Mouse (Mus musculus): ENCODE measurements at regions not wholly inside any gene's neighbourhood (a gene's known extent, or its start where the extent isn't known, plus 50 kb on each side); places are given as distances from the start of the nearest gene placed in this dataset.

GRCm38 (mm10) chr13:107141209-107141608 lies 119.3 kb upstream of the Kif2a start:
- in situ Hi-C loops (cut with MboI; ENCODE audit: low sequenced_read_pairs in 2 of 2, unreplicated experiment in 2 of 2), result no loop called here
- no peak overlapping the region for H3K9ac ChIP-seq (ENCODE audit: insufficient read depth, low read depth, low read length, poor library complexity, severe bottlenecking)
- no peak overlapping the region for H3K27ac ChIP-seq (ENCODE audit: insufficient read depth, low read depth, low read length, poor library complexity, severe bottlenecking)
- H3K4me1 ChIP-seq (ENCODE audit: control insufficient read depth in 2 of 2, insufficient read depth in 2 of 2, low read length in 2 of 2, poor library complexity in 1 of 2), result no peaks in the 10 kb centered on the region
- H3K36me3 ChIP-seq (ENCODE audit: control insufficient read depth, insufficient read depth, low read length, poor library complexity, severe bottlenecking), result no peaks in the 10 kb centered on the region
- H3K9me3 ChIP-seq (ENCODE audit: control insufficient read depth, insufficient read depth, low read depth, low read length), result no peaks in the 10 kb centered on the region
- no peak overlapping the region for H3K4me3 ChIP-seq (ENCODE audit: insufficient read depth in 1 of 2, low read depth in 1 of 2, low read length in 2 of 2, poor library complexity in 1 of 2, severe bottlenecking in 1 of 2)
- TF ChIP-seq ZC3H11A (IDR thresholded peaks at IDR 0.05; ENCODE audit: borderline replicate concordance, low read depth, low read length) (no peak), MAFK (IDR thresholded peaks at IDR 0.05; ENCODE audit: insufficient read depth, low read depth, low read length) (no peak)
- DNase-seq (ENCODE audit: low read depth, low spot score), result no peak

- Histone ChIP-seq H3K9ac (ENCODE audit: insufficient read depth, low read depth, low read length, poor library complexity, severe bottlenecking) (no peak overlapping the region), H3K27ac (ENCODE audit: insufficient read depth, low read depth, low read length, poor library complexity, severe bottlenecking) (no peak overlapping the region), H3K4me1 (ENCODE audit: control insufficient read depth in 2 of 2, insufficient read depth in 2 of 2, low read length in 2 of 2, poor library complexity in 1 of 2) (0 out of 4 replicates have a peak, but pooled peaks cover 0 to 2% of the 10 kb centered on the region in 2 experiments), H3K36me3 (ENCODE audit: control insufficient read depth, insufficient read depth, low read length, poor library complexity, severe bottlenecking) (no peaks in the 10 kb centered on the region), H3K9me3 (ENCODE audit: control insufficient read depth, insufficient read depth, low read depth, low read length) (no peaks in the 10 kb centered on the region), H3K4me3 (ENCODE audit: insufficient read depth in 1 of 2, low read depth in 1 of 2, low read length in 2 of 2, poor library complexity in 1 of 2, severe bottlenecking in 1 of 2) (no peak overlapping the region)
- DNase-seq (ENCODE audit: low read depth, low spot score), result peak; percentile 12
- no peak for TF ChIP-seq MAFK (IDR thresholded peaks at IDR 0.05; ENCODE audit: insufficient read depth, low read depth, low read length)
- in situ Hi-C loops (cut with MboI; ENCODE audit: low sequenced_read_pairs in 2 of 2, unreplicated experiment in 2 of 2), result no loop called here
These were observed 112.2 kb upstream of the Kif2a start for GRCm38 (mm10) chr13:107134125-107134524.

- H3K9me3 ChIP-seq (ENCODE audit: control insufficient read depth, insufficient read depth, low read depth, low read length), result no peaks in the 10 kb centered on the region
- no peak for TF ChIP-seq HCFC1 (IDR thresholded peaks at IDR 0.05; ENCODE audit: borderline replicate concordance, insufficient read depth, low read length)
- TF ChIP-seq ZC3H11A (IDR thresholded peaks at IDR 0.05; ENCODE audit: borderline replicate concordance, low read depth, low read length), result no peak
- TF ChIP-seq CHD2 (IDR thresholded peaks at IDR 0.05; ENCODE audit: low read depth, low read length), result no peak
- in situ Hi-C loops (cut with MboI; ENCODE audit: low sequenced_read_pairs in 2 of 2, unreplicated experiment in 2 of 2), result no loop called here
- no peak overlapping the region for H3K9ac ChIP-seq (ENCODE audit: insufficient read depth, low read depth, low read length, poor library complexity, severe bottlenecking)
- no peaks in the 10 kb centered on the region for H3K36me3 ChIP-seq (ENCODE audit: control insufficient read depth, insufficient read depth, low read length, poor library complexity, severe bottlenecking)
- no peaks in the 10 kb centered on the region for H3K4me1 ChIP-seq (ENCODE audit: control insufficient read depth in 2 of 2, insufficient read depth in 2 of 2, low read length in 2 of 2, poor library complexity in 1 of 2)
- H3K4me3 ChIP-seq (ENCODE audit: insufficient read depth in 1 of 2, low read depth in 1 of 2, low read length in 2 of 2, poor library complexity in 1 of 2, severe bottlenecking in 1 of 2), result no peak overlapping the region
- H3K27ac ChIP-seq (ENCODE audit: insufficient read depth, low read depth, low read length, poor library complexity, severe bottlenecking), result no peak overlapping the region
- DNase-seq (ENCODE audit: low read depth, low spot score), result no peak
These were observed 104.7 kb upstream of the Kif2a start for GRCm38 (mm10) chr13:107126636-107127035.

GRCm38 (mm10) chr13:107124130-107124668 lies 102.3 kb upstream of the Kif2a start:
- TF ChIP-seq CHD2 (IDR thresholded peaks at IDR 0.05; ENCODE audit: low read depth, low read length), result no peak
- Histone ChIP-seq H3K4me3 (ENCODE audit: insufficient read depth in 1 of 2, low read depth in 1 of 2, low read length in 2 of 2, poor library complexity in 1 of 2, severe bottlenecking in 1 of 2) (no peak overlapping the region), H3K27ac (ENCODE audit: insufficient read depth, low read depth, low read length, poor library complexity, severe bottlenecking) (no peak overlapping the region), H3K36me3 (ENCODE audit: control insufficient read depth, insufficient read depth, low read length, poor library complexity, severe bottlenecking) (no peaks in the 10 kb centered on the region), H3K4me1 (ENCODE audit: control insufficient read depth in 2 of 2, insufficient read depth in 2 of 2, low read length in 2 of 2, poor library complexity in 1 of 2) (no peaks in the 10 kb centered on the region), H3K9me3 (ENCODE audit: control insufficient read depth, insufficient read depth, low read depth, low read length) (no peaks in the 10 kb centered on the region), H3K9ac (ENCODE audit: insufficient read depth, low read depth, low read length, poor library complexity, severe bottlenecking) (no peak overlapping the region)
- DNase-seq (ENCODE audit: low read depth, low spot score), result no peak
- in situ Hi-C loops (cut with MboI; ENCODE audit: low sequenced_read_pairs in 2 of 2, unreplicated experiment in 2 of 2), result no loop called here

- H3K4me1 ChIP-seq (ENCODE audit: control insufficient read depth in 2 of 2, insufficient read depth in 2 of 2, low read length in 2 of 2, poor library complexity in 1 of 2), result no peaks in the 10 kb centered on the region
- no peak overlapping the region for H3K27ac ChIP-seq (ENCODE audit: insufficient read depth, low read depth, low read length, poor library complexity, severe bottlenecking)
- in situ Hi-C loops (cut with MboI; ENCODE audit: low sequenced_read_pairs in 2 of 2, unreplicated experiment in 2 of 2), result no loop called here
- DNase-seq (ENCODE audit: low read depth, low spot score), result peak; percentile 86
- H3K9ac ChIP-seq (ENCODE audit: insufficient read depth, low read depth, low read length, poor library complexity, severe bottlenecking), result no peak overlapping the region
- H3K4me3 ChIP-seq (ENCODE audit: insufficient read depth in 1 of 2, low read depth in 1 of 2, low read length in 2 of 2, poor library complexity in 1 of 2, severe bottlenecking in 1 of 2), result no peak overlapping the region
- TF ChIP-seq HCFC1 (IDR thresholded peaks at IDR 0.05; ENCODE audit: borderline replicate concordance, insufficient read depth, low read length) (no peak), CHD2 (IDR thresholded peaks at IDR 0.05; ENCODE audit: low read depth, low read length) (no peak), MAFK (IDR thresholded peaks at IDR 0.05; ENCODE audit: insufficient read depth, low read depth, low read length) (no peak), ZNF384 (IDR thresholded peaks at IDR 0.05; ENCODE audit: low read depth, low read length) (no peak), ZC3H11A (IDR thresholded peaks at IDR 0.05; ENCODE audit: borderline replicate concordance, low read depth, low read length) (peak; percentile 50; the same call in 1 of the 2 replicates)
- H3K36me3 ChIP-seq (ENCODE audit: control insufficient read depth, insufficient read depth, low read length, poor library complexity, severe bottlenecking), result no peaks in the 10 kb centered on the region
- H3K9me3 ChIP-seq (ENCODE audit: control insufficient read depth, insufficient read depth, low read depth, low read length), result no peaks in the 10 kb centered on the region
These were observed 92.2 kb upstream of the Kif2a start for GRCm38 (mm10) chr13:107113949-107114690.
